Mouse (Mus musculus) bone marrow, adult 2 months (tissue): ENCODE measurements at regions not wholly inside any gene's neighbourhood (a gene's known extent, or its start where the extent isn't known, plus 50 kb on each side); places are given as distances from the start of the nearest gene placed in this dataset.

Source experiments
- H3K27ac ChIP-seq: fragments of 200-500 bp; 2 replicates; pipeline ENCODE4 v1.5.1; 2012; ENCODE audit warnings: low read depth, mild to moderate bottlenecking, control low read depth, inconsistent platforms, low read length; ENCODE audit not compliant: control insufficient read depth, poor library complexity, insufficient read depth
- H3K4me1 ChIP-seq: fragments of 200-500 bp; 2 replicates; pipeline ENCODE4 v1.6.1; 2011; ENCODE audit warnings: low read length; ENCODE audit not compliant: control insufficient read depth, insufficient read depth
- H3K4me3 ChIP-seq: fragments of 200-500 bp; replicated peaks from 2 replicates; pipeline ENCODE3; 2011; ENCODE audit warnings: mild to moderate bottlenecking, low read depth, low read length, control low read depth; ENCODE audit not compliant: control insufficient read depth
- CTCF ChIP-seq: fragments of 200-500 bp; IDR thresholded peaks from 2 replicates; pipeline ENCODE4 v1.5.1; 2011; ENCODE audit warnings: low read length, control low read depth; ENCODE audit not compliant: control insufficient read depth, insufficient read depth
- POLR2A ChIP-seq: fragments of 200-500 bp; IDR thresholded peaks from 2 replicates; pipeline ENCODE4 v1.6.1; 2011; ENCODE audit warnings: low read depth, mild to moderate bottlenecking, control low read depth, low read length, borderline replicate concordance; ENCODE audit not compliant: control insufficient read depth
- WGBS: fragments of 180-500 bp; shearing (Covaris S2); methylation state at CpG from one replicate; pipeline ENCODE4 v1.1.7; 2018; 5-methylcytosine and 5-hydroxymethylcytosine counted together

- no peak overlapping the region for H3K4me3 ChIP-seq
- no peak overlapping the region for H3K27ac ChIP-seq
- WGBS, result 72% methylated on average over 6 of the region's 6 CpGs
- TF ChIP-seq CTCF, result no peak
- TF ChIP-seq POLR2A, result no peak
- H3K4me1 ChIP-seq, result no peaks in the 10 kb centered on the region
These were observed 241.4 kb upstream of the Rnaseh2b start for GRCm38 (mm10) chr14:62050941-62051340.

GRCm38 (mm10) chr14:62051923-62052322 lies 240.5 kb upstream of the Rnaseh2b start:
- Histone ChIP-seq H3K4me1 (no peaks in the 10 kb centered on the region), H3K27ac (no peak overlapping the region), H3K4me3 (no peak overlapping the region)
- WGBS, result 36% methylated on average over 1 of the region's 1 CpGs
- TF ChIP-seq POLR2A, result no peak
- no peak for TF ChIP-seq CTCF

- 89% methylated on average over 6 of the region's 6 CpGs for WGBS
- Histone ChIP-seq H3K4me3 (no peak overlapping the region), H3K27ac (no peak overlapping the region), H3K4me1 (no peaks in the 10 kb centered on the region)
- TF ChIP-seq CTCF, result no peak
- no peak for TF ChIP-seq POLR2A
These were observed 239.4 kb upstream of the Rnaseh2b start for GRCm38 (mm10) chr14:62053004-62053403.

- Histone ChIP-seq H3K4me1 (no peaks in the 10 kb centered on the region), H3K4me3 (no peak overlapping the region), H3K27ac (no peak overlapping the region)
- WGBS, result 86% methylated on average over 4 of the region's 4 CpGs
- no peak for TF ChIP-seq CTCF
- TF ChIP-seq POLR2A, result no peak
These were observed 235.3 kb upstream of the Rnaseh2b start for GRCm38 (mm10) chr14:62057096-62057495.

GRCm38 (mm10) chr14:62058100-62058499 lies 234.3 kb upstream of the Rnaseh2b start:
- TF ChIP-seq POLR2A (no peak), CTCF (no peak)
- 71% methylated on average over 1 of the region's 1 CpGs for WGBS
- Histone ChIP-seq H3K27ac (no peak overlapping the region), H3K4me1 (no peaks in the 10 kb centered on the region), H3K4me3 (no peak overlapping the region)

- WGBS, result 84% methylated on average over 6 of the region's 6 CpGs
- no peak overlapping the region for H3K4me3 ChIP-seq
- H3K27ac ChIP-seq, result no peak overlapping the region
- no peaks in the 10 kb centered on the region for H3K4me1 ChIP-seq
- no peak for TF ChIP-seq POLR2A
These were observed 221.2 kb upstream of the Rnaseh2b start for GRCm38 (mm10) chr14:62071140-62071539.

GRCm38 (mm10) chr14:62084047-62084446 lies 208.3 kb upstream of the Rnaseh2b start:
- Histone ChIP-seq H3K4me1 (peaks cover 1% of the 10 kb centered on the region; the same call in 1 of the 2 replicates), H3K27ac (no peak overlapping the region), H3K4me3 (no peak overlapping the region)
- 37% methylated on average over 2 of the region's 2 CpGs for WGBS
- TF ChIP-seq POLR2A, result no peak
- no peak for TF ChIP-seq CTCF

- TF ChIP-seq POLR2A (no peak), CTCF (no peak)
- Histone ChIP-seq H3K4me3 (no peak overlapping the region), H3K27ac (no peak overlapping the region), H3K4me1 (peaks cover 1% of the 10 kb centered on the region; the same call in 1 of the 2 replicates)
- 78% methylated on average over 3 of the region's 3 CpGs for WGBS
These were observed 204.2 kb upstream of the Rnaseh2b start for GRCm38 (mm10) chr14:62088174-62088573.

GRCm38 (mm10) chr14:62117532-62117931 lies 174.9 kb upstream of the Rnaseh2b start:
- Histone ChIP-seq H3K27ac (no peak overlapping the region), H3K4me1 (no peaks in the 10 kb centered on the region; the same call in none of the 2 replicates), H3K4me3 (no peak overlapping the region)
- 80% methylated on average over 3 of the region's 3 CpGs for WGBS
- TF ChIP-seq CTCF (no peak), POLR2A (no peak)
